Mouse (Mus musculus) right cerebral cortex, postnatal 4 days (tissue): ENCODE results near the gene Efna5.
A peak's percentile ranks its signal among the peaks of the same experiment; 100 is the strongest.

Experiments
- DNase-seq: peaks from one replicate; pipeline ENCODE4 v3.0.0-alpha.2; 2022

Gene Efna5

DNA sequence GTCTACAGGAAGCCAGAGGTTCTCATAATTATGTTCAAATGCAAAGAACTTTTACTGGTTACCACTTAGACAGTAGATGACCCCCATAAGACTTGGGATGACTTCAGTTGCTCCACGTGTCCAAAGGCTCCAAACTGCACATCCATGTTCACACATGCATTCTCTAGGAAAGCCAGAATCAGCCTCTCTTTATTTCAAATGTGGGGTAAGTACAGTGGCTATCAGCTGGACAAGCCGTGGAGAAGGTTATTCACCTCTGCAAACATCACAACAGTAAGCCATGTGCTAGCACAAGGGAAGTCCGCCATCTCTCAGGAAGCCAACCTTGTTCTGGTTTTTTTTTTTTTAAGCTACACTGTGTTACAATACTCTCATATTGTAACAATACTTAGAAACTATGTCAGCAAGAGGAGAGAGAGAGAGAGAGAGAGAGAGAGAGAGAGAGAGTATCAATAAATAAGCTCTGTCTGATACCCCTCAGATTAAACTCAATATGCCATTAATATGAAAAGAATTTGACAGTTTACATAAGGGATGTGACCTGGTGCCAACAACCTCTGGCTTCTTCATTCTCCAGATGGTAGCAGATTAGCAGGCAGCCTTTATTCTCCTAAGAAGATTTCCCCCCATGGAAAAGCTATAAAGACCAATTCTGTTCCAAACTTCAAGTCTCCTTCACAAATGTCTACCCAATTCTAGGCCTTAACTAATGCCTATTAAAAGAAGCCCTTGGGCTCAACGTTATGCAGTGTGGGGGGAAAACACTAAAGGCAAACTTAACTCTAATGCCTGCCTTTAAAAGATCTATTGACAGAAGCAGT is 95.1 kb downstream of the Efna5 start:
- DNase-seq, result no peak

- DNase-seq, result no peak
Observed at GRCm38 (mm10) chr17:62784274-62785171, 96.6 kb downstream of the Efna5 start.

DNA sequence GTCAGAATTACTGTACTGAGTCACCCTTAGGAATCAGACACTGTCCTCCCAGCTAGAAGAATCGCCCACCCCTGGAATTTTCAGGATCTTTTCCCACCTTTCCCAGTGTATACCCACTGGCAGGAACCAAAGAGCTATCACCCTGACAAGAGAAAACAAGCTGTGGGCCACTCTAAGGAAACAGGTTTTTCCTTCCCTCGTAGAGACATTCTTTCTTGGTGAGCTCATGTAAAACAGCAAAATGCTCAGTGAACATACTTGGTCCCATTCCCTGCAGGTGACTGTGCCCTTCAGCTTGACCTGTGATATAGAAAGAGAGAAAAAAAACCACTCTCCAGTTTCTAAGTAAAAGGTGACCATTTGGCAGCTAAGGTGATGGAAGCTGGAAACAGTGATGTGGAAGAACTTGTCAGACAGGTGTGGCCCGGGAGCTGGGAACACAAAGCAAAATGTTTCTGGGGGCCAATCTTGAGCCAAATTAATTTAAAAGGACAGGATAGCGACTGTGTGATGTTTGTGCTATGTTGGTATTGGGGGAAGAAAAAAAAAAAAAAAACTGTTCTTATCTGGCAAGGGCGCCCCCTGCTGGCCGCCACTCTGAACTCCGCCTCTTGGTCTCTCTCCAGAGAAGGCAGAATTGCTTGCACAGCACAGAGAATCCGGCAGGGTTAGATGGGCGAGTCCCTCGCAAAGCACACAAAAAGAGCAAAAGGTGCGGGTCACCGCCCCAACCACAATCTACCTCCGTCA is 97.4 kb downstream of the Efna5 start:
- DNase-seq, result peak; percentile 88

DNA sequence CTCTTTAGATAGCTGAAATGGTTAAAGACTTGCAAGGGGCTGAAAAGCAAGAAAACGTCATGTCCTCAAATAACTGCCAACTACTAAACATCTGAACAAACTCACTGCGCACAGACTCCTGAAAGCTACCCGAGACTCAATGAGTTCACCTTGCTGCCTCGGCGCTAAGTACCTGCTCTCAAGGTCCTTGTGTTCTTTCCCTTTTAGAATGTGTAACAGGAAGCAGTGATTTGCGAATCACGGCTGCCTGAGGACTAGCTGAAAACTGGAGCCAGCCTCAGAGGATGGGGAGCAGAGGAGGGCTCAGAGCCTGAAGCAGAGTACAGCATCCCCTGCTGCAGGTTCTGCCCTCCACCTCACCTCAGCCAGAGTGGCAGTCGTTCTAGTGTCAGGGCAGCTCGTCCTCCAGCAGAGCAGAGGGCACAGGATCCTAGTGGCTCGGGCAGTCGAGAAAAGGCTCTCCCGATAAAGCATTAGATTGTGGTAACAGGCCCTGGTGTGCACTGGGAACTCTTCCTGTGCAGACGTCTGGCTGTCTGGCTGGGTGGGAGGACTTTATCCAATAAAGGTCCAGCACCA is 98.2 kb downstream of the Efna5 start:
- no peak for DNase-seq

GRCm38 (mm10) chr17:62781120-62781519 is 100.0 kb downstream of the Efna5 start:
- DNase-seq, result no peak

GRCm38 (mm10) chr17:62777858-62778564 is 103.1 kb downstream of the Efna5 start:
- DNase-seq, result no peak

DNA sequence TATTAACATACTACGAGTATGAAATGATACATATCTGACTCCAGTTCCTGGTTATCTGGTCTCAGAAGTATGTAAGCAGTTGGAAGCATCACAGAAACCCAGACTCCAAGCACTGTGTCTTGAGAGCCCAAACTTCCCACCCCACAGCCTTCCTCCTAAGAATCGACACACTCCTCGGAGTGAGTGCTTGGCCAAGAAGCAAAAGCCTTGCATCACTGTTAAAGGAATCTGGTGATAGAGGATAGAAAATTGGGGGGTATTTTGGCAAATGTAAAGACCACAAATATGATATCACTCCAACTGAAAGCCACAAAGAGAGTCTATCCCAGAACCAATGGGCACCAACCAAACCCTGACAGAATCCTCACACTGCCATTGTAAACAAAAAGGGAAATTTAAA is 104.4 kb downstream of the Efna5 start:
- DNase-seq, result no peak

DNA sequence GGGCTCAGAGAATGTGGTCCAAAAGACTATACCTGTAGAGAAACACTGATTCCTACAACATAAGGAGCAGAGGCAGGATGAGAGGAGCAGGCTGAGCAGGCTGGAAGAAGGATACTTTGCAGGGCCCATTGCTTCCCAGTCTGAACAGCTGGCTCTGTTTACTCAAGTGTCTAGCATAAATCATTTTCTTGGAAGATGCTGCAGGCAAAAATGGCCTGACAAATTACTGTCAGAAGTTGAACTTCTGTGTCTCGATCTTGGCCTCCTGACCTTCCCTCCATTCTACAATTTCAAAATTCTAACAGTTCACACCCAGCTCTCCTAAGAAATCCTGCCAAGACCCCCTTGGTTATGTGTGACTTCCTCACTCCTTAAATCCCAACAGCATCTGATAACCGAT is 105.1 kb downstream of the Efna5 start:
- no peak for DNase-seq

- DNase-seq, result no peak
Observed at GRCm38 (mm10) chr17:62775401-62775800, 105.7 kb downstream of the Efna5 start.

DNA sequence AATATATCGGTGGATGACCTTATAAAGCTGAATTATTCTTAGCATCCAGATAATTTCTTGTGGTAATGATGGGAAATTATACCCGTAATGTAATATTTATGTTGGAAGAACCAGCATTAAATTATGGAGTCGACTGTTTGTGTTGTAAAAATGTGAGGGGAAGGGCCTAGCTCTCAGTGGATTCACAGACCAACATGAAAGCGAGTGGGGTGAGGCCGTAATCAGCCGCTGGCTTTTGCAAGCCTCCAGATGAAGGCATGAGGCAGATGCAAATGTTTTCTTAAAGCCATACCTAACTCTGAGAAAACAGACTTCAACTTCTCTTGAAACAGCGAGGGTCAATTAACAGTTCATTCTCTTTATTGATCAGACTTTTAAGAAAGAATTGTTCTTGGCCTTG is 106.4 kb downstream of the Efna5 start:
- DNase-seq, result no peak

- DNase-seq, result no peak
Observed at GRCm38 (mm10) chr17:62766705-62767104, 114.4 kb downstream of the Efna5 start.

GRCm38 (mm10) chr17:62765165-62765564 is 116.0 kb downstream of the Efna5 start:
- no peak for DNase-seq

- no peak for DNase-seq
Observed at GRCm38 (mm10) chr17:62756951-62757350, 124.2 kb downstream of the Efna5 start.

DNA sequence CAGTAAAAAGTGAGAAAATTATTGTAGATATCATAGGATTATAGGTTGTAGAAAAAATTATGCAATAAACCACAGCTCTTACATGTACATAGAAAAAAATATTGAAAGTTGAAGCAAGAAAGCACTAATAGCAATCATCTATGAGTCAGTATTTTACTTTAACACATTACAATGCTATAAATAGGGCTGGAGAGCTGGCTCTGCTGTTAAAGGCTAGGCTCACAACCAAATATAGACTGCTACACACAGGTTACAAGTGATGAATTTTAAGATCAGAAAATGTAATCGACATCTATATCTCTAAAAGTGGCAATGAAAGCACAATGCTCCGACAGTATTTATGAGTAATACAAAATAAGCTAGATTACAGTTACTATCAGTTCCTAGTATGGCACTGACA is 125.5 kb downstream of the Efna5 start:
- no peak for DNase-seq

DNA sequence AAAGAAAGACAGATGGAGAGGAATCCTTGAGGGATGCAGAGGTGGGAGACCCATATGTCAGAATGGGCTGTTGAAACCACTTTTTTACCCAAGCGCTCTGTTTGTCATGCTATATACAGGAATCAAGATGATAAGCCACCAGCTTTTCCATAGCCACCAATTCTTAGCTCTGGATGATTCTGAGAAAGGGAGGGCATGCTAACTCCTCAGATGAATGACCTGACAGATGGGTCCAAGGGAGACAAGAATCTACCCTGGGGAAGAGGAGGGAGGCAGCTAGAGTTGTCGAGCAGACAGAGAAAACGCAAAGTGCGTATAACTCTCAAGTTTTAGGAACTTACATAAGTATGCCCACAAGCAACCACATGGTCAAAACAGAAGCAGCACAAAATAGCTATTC is 126.5 kb downstream of the Efna5 start:
- DNase-seq, result no peak

DNA sequence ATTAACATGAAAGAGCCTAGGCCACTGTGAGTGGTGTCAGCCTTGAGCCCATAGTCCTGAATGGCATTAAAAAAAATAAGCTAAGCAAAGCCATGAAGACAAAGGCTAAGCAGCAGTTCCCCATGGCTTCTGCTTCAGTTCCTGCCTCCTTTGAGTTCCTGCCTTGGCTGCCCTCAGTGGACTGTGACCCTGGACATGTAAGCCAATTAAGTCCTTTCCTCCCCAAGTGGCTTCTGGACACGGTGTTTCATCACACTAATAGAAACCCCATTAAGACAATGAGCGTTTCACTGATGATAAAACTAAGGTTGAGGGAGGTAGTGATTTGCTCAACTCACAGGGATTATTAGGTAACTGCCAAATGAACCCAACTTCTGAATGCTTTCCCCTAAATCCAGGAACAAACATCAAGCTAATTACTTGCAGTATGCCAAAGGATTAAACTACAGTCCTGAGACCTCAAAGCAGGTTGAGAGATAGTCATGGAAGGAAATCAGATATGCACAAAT is 128.7 kb downstream of the Efna5 start:
- no peak for DNase-seq

DNA sequence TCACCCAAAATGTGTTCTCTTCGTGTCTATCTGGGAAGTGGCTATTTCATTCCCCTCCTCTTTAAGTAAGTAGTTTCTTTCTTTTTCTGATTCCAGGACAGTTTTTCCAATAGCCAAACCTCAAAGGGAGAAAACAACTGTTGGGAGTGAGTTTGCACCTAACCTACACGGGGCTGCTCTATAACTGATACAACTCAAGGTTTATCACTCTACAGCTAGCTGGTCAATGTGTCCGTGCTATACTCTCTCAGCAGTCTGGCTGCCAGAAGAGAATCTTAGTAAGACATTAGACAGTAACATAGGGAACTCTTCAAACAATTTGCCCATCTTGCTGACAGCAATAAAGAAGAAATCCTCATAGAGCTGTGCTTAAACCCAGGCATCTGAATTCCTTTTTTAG is 130.5 kb downstream of the Efna5 start:
- DNase-seq, result no peak

GRCm38 (mm10) chr17:62748803-62749619 is 132.1 kb downstream of the Efna5 start:
- DNase-seq, result no peak

- DNase-seq, result no peak
Observed at GRCm38 (mm10) chr17:62747381-62747780, 133.7 kb downstream of the Efna5 start.

GRCm38 (mm10) chr17:62746827-62747226 is 134.3 kb downstream of the Efna5 start:
- DNase-seq, result no peak

DNA sequence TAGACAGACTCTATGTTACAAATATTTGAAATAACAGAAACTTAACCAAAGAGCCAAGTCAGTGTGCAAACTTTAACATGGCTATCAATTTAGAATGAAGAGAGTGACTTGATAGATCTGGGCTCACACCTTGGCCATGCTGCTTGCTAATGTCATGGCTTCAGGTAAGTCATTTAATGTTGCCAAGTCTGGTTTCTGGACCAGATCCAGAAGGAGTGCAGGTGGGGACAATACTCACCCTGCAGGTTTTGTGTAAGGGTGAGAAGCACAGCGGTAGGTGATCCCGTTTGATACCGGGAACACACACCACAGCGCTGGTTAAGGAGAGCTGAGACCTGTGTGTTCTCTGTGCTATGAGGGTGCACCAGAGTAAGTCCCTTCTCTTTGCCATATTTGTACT is 135.8 kb downstream of the Efna5 start:
- no peak for DNase-seq
